Mouse (Mus musculus) heart, adult 2 months (tissue): Measurements from ENCODE around the gene Cuedc2. TPM values are rescaled to one million over a fixed set of nuclear protein-coding genes. Genes with fewer than 3 reads are reported as not detected.

Experiments
- DNase-seq, 2 experiments: peaks; one replicate each; pipeline ENCODE4 v3.0.0; 2021
- H3K27ac ChIP-seq: fragments of 200-600 bp; 2 replicates; pipeline ENCODE4 v1.8.1; 2022
- H3K27me3 ChIP-seq: fragments of 200-500 bp; 2 replicates; pipeline ENCODE4 v1.6.1; 2012; ENCODE audit warnings: mild to moderate bottlenecking, low read length, inconsistent platforms, mixed read lengths; ENCODE audit not compliant: control insufficient read depth, insufficient read depth
- H3K36me3 ChIP-seq: fragments of 200-500 bp; 2 replicates; pipeline ENCODE4 v1.6.1; 2012; ENCODE audit warnings: low read length, inconsistent platforms; ENCODE audit not compliant: control insufficient read depth, insufficient read depth
- H3K4me1 ChIP-seq: fragments of 200-500 bp; 2 replicates; pipeline ENCODE4 v1.6.1; 2011; ENCODE audit warnings: low read length; ENCODE audit not compliant: control insufficient read depth, insufficient read depth
- H3K4me3 ChIP-seq: fragments of 200-600 bp; 2 replicates; pipeline ENCODE4 v1.8.1; 2022
- H3K79me2 ChIP-seq: fragments of 200-500 bp; replicated peaks from 2 replicates; pipeline ENCODE4 v1.6.1; 2012; ENCODE audit warnings: mild to moderate bottlenecking, inconsistent platforms, low read length, moderate library complexity, mixed read lengths; ENCODE audit not compliant: control insufficient read depth, insufficient read depth
- H3K9ac ChIP-seq: fragments of 200-500 bp; 2 replicates; pipeline ENCODE4 v1.6.1; 2012; ENCODE audit warnings: low read depth, mild to moderate bottlenecking, control low read depth, inconsistent platforms, low read length, mixed read lengths
- CTCF ChIP-seq: fragments of 200-600 bp; IDR thresholded peaks from 2 replicates; pipeline ENCODE4 v1.8.1; 2022; ENCODE audit warnings: antibody characterized with exemption, mild to moderate bottlenecking, moderate library complexity
- EP300 ChIP-seq: fragments of 200-500 bp; IDR thresholded peaks from 2 replicates; pipeline ENCODE4 v1.6.1; 2011; ENCODE audit warnings: low read depth, low read length, control low read depth; ENCODE audit not compliant: insufficient read depth
- POLR2A ChIP-seq: fragments of 200-500 bp; IDR thresholded peaks from 2 replicates; pipeline ENCODE4 v1.6.1; 2011; ENCODE audit warnings: mild to moderate bottlenecking, low read depth, low read length, control low read depth; ENCODE audit not compliant: insufficient read depth
- WGBS: fragments of 180-500 bp; shearing (Covaris S2); methylation state at CpG from one replicate; pipeline ENCODE4 v1.1.7; 2018; 5-methylcytosine and 5-hydroxymethylcytosine counted together
- intact Hi-C: fragments of 180-260 bp; cut with DNase I; formaldehyde crosslinking; loops from one replicate; pipeline ENCODE4 v1.15.1; 2025
- polyA plus RNA-seq: library from polyadenylated mRNA; depleted of rRNA; stranded (reverse); fragments of >200 nt; gene quantifications from 2 replicates; pipeline ENCODE4 v1.2.3, GENCODE M21; 2012
- total RNA-seq, 2 experiments: library from RNA; stranded (reverse); gene quantifications; 2 replicates each; pipeline ENCODE4 v1.2.3; 2021

Gene Cuedc2
- total and polyA plus RNA-seq, 3 experiments = 58.7 to 91.3 (median 79.8) TPM

- TF ChIP-seq POLR2A (no peak), EP300 (no peak), CTCF (no peak)
- H3K9ac ChIP-seq = no peak overlapping the region
- intact Hi-C loops = no loop called here
- WGBS = 87% methylated on average over 9 of the region's 9 CpGs
- H3K27me3 ChIP-seq = peaks cover 17% of the 10 kb centered on the region
- no peaks in the 10 kb centered on the region for H3K79me2 ChIP-seq
- H3K4me1 ChIP-seq = peaks cover under 1% of the 10 kb centered on the region; the same call in 1 of the 2 replicates
- no peak for DNase-seq
- H3K4me3 ChIP-seq = no peak overlapping the region
- no peaks in the 10 kb centered on the region for H3K36me3 ChIP-seq
- no peak overlapping the region for H3K27ac ChIP-seq
Observed at GRCm38 (mm10) chr19:46313116-46313515, 25.4 kb downstream of the Cuedc2 start.

DNA sequence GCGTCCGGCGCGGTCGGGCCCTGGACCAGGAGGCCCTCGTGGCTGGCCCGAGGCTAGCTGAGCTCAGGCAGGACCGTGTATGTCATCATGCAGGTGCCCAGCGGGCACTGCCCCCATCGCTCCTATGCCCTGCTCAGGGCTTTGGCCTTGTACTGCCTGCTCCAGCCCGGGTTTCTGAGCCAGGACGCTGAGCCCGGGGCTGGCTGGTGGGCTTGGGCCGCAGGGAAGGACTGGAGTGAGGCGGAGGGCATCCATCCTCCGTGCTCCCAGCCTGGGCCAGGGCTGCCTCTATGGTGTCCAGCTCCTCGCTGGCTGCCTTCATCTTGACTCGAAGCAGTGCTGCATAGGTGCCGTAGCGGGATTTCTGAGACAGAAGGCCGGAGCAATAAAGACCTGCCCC is 25.9 kb downstream of the Cuedc2 start:
- DNase-seq = peak in 1 of 2 experiments; percentile 16
- H3K4me1 ChIP-seq = no peaks in the 10 kb centered on the region
- H3K79me2 ChIP-seq = no peaks in the 10 kb centered on the region
- no peak overlapping the region for H3K9ac ChIP-seq
- no peak overlapping the region for H3K27ac ChIP-seq
- peaks cover 15% of the 10 kb centered on the region for H3K27me3 ChIP-seq
- intact Hi-C loops = no loop called here
- H3K36me3 ChIP-seq = no peaks in the 10 kb centered on the region
- TF ChIP-seq CTCF (no peak), POLR2A (no peak), EP300 (no peak)
- 93% methylated on average over 21 of the region's 21 CpGs for WGBS
- no peak overlapping the region for H3K4me3 ChIP-seq

- Histone ChIP-seq H3K4me3 (no peak overlapping the region), H3K4me1 (no peaks in the 10 kb centered on the region), H3K36me3 (no peaks in the 10 kb centered on the region), H3K79me2 (no peaks in the 10 kb centered on the region), H3K27me3 (peaks cover 6% of the 10 kb centered on the region), H3K9ac (no peak overlapping the region), H3K27ac (no peak overlapping the region)
- no peak for DNase-seq
- intact Hi-C loops = no loop called here
- WGBS = 91% methylated on average over 9 of the region's 9 CpGs
- TF ChIP-seq POLR2A = no peak
- no peak for TF ChIP-seq EP300
Observed at GRCm38 (mm10) chr19:46311341-46311740, 27.2 kb downstream of the Cuedc2 start.

- Histone ChIP-seq H3K79me2 (no peaks in the 10 kb centered on the region), H3K36me3 (no peaks in the 10 kb centered on the region), H3K27ac (no peak overlapping the region), H3K27me3 (peaks cover 1% of the 10 kb centered on the region; the same call in 1 of the 2 replicates), H3K9ac (no peak overlapping the region), H3K4me1 (no peaks in the 10 kb centered on the region), H3K4me3 (no peak overlapping the region)
- peak in 1 of 2 experiments; percentile 1 for DNase-seq
- intact Hi-C loops = no loop called here
- WGBS = 96% methylated on average over 10 of the region's 12 CpGs
- TF ChIP-seq EP300 = no peak
- no peak for TF ChIP-seq CTCF
- no peak for TF ChIP-seq POLR2A
Observed at GRCm38 (mm10) chr19:46310312-46310865, 28.1 kb downstream of the Cuedc2 start.

DNA sequence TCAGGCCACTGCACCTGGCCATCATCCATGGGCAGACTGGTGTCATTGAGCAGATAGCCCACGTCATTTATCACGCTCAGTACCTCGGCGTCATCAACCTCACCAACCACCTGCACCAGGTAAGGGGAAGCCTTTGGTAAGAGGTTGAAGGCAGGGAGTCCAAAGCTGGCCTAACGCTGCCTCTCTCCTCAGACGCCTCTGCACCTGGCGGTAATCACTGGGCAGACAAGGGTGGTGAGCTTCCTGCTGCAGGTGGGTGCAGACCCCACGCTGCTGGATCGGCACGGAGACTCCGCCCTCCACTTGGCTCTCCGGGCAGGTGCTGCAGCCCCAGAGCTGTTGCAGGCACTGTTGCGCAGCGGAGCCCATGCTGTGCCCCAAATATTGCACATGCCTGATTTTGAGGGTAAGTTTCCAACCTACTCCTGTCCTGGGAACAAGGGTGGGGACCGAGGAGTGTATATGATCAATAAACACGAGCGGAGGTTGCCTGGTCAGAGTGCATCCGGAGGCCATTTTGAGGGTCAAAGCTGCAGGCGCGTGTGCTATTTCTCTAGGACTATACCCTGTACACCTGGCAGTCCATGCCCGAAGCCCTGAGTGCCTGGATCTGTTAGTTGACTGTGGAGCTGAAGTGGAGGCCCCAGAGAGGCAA is 28.7 kb downstream of the Cuedc2 start:
- H3K36me3 ChIP-seq = no peaks in the 10 kb centered on the region
- H3K27me3 ChIP-seq = no peaks in the 10 kb centered on the region
- no peak overlapping the region for H3K4me3 ChIP-seq
- intact Hi-C loops = loop anchor here (2.0 to 10.0 kb wide), 2 partner anchors 135 to 175 kb away; no protein-coding TSS in a partner anchor
- H3K4me1 ChIP-seq = no peaks in the 10 kb centered on the region
- H3K9ac ChIP-seq = no peak overlapping the region
- no peaks in the 10 kb centered on the region for H3K79me2 ChIP-seq
- peak in 1 of 2 experiments; percentile 21 for DNase-seq
- WGBS = 86% methylated on average over 21 of the region's 21 CpGs
- no peak for TF ChIP-seq EP300
- TF ChIP-seq POLR2A = no peak
- TF ChIP-seq CTCF = no peak
- no peak overlapping the region for H3K27ac ChIP-seq

- no peaks in the 10 kb centered on the region; the same call in 1 of the 2 replicates for H3K4me1 ChIP-seq
- peak; percentile 85 to 88 for DNase-seq
- 8% methylated on average over 47 of the region's 47 CpGs for WGBS
- no peaks in the 10 kb centered on the region for H3K79me2 ChIP-seq
- H3K4me3 ChIP-seq = peak overlapping the region; percentile 26; the same call in 1 of the 2 replicates
- TF ChIP-seq CTCF = peak; percentile 96
- 0 out of 2 replicates have a peak, but pooled peaks have one; percentile 65 for TF ChIP-seq EP300
- no peak for TF ChIP-seq POLR2A
- H3K36me3 ChIP-seq = no peaks in the 10 kb centered on the region
- intact Hi-C loops = loop anchor here (2.0 to 10.0 kb wide), 2 partner anchors 136 to 174 kb away; no protein-coding TSS in a partner anchor
- no peak overlapping the region for H3K27ac ChIP-seq
- no peaks in the 10 kb centered on the region for H3K27me3 ChIP-seq
- H3K9ac ChIP-seq = peak overlapping the region; percentile 53
Observed at GRCm38 (mm10) chr19:46308706-46309435, 29.6 kb downstream of the Cuedc2 start.
